Mouse (Mus musculus) ES-Bruce4 (cell line): ENCODE data around the gene Tnfrsf13b.

Experiments used
- CTCF ChIP-seq: IDR thresholded peaks from one replicate; pipeline ENCODE4 v1.8.1; 2011; ENCODE audit warnings: low read depth, low read length
- POLR2A ChIP-seq: IDR thresholded peaks from one replicate; pipeline ENCODE4 v1.8.1; 2011; ENCODE audit warnings: low read length; ENCODE audit not compliant: insufficient read depth

DNA sequence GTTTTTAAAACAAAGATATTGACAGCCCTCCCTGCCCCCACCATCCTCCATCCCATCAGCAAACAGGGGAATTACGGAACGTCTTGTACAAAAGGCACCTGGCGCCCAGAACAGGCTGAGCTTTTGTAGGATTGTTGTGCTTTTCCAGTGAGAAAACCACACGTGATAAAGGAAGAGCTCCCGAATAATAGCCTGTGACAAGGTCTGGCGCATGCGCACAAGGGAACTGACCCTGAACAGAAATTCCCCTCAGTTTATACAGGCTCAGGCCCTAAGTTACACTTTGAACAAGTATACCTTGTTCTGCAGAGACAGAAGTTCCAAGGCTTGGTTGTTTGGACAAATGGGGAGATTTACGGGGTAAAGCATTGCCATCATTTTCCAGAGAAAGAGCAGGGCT, 19.0 kb downstream of the Tnfrsf13b start:
- TF ChIP-seq CTCF (no peak), POLR2A (no peak)
